Comparison of ENCODE assay signal across 17 mouse cellular contexts in the genomic region with DNA sequence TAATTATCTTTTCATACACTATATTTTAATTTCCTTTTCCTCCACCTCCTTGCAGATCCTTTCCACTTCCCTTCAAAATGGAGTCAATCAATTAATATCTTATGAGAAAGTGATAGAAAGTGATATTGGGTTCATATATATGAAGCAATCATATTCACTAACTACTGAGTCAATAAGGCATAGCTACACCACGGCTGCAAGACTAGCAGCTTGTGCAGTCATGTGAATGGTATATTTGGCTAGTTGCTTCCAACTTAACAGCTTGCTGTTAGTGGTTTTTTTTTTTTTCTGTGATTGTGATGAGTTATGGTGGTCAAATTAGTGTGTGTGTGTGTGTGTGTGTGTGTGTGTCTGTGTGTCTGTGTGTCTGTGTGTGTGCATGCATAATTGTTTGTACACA. TPM values are rescaled to one million over a fixed set of nuclear protein-coding genes. Genes with fewer than 3 reads are reported as not detected.
"Had no signal": no experiment of that assay in that cellular context is flagged by ENCODE, and none has a peak within 500 bp of the region (broad histone marks: within the 10 kb centered on the region; RNA-seq: fewer than 3 reads in every experiment).

No protein-coding gene starts in this region.

- H3K4me1 ChIP-seq: stomach, embryonic 15.5 days had no signal

- H3K9ac ChIP-seq: neural tube, embryonic 15.5 days; stomach, embryonic 15.5 days had no signal

- H3K36me3 ChIP-seq: neural tube, embryonic 15.5 days; stomach, embryonic 15.5 days had no signal

- H3K27me3 ChIP-seq: neural tube, embryonic 15.5 days; stomach, embryonic 15.5 days had no signal

- H3K27ac ChIP-seq: neural tube, embryonic 15.5 days; stomach, embryonic 15.5 days; stomach, postnatal 0 days had no signal

- DNase-seq: retina, postnatal 1 day; right cerebral cortex, adult 18-20 months; right cerebral cortex, postnatal 14 days; right cerebral cortex, postnatal 25 days; right cerebral cortex, postnatal 4 days; spleen, adult 18-20 months; thymus, adult 18-20 months; thymus, adult 2 months; thymus, postnatal 14 days; thymus, postnatal 25 days; thymus, postnatal 36 days; thymus, postnatal 4 days had no signal

- H3K9me3 ChIP-seq: neural tube, embryonic 15.5 days; stomach, embryonic 15.5 days had no signal

- H3K4me3 ChIP-seq: neural tube, embryonic 15.5 days; stomach, embryonic 15.5 days had no signal

- H3K4me2 ChIP-seq: neural tube, embryonic 15.5 days; stomach, embryonic 15.5 days had no signal

RNA-seq across cellular contexts. Expression of a gene that starts 25.0 kb away (rescaled TPM):
- total RNA-seq: neutrophil, adult 5-6 weeks had no signal
- polyA plus RNA-seq: spleen, adult 2 months had no signal
